Mouse (Mus musculus) adrenal gland, postnatal 25 days (tissue): ENCODE results near the gene Olfr1502. TPM values are rescaled to one million over a fixed set of nuclear protein-coding genes. Genes with fewer than 3 reads are reported as not detected.
"Not testable (repeated sequence)": the region's sequence is repeated elsewhere in the genome, so short reads cannot be mapped to it uniquely, and the experiment has no call there.

Experiments
- DNase-seq: peaks from one replicate; pipeline ENCODE4 v3.0.0; 2021; ENCODE audit warnings: mixed read lengths
- long read RNA-seq: library from polyadenylated mRNA; stranded (forward); transcript quantifications from one replicate; pipeline ENCODE4 v2.0.0, GENCODE M21; 2021
- total RNA-seq: library from RNA; stranded (reverse); gene quantifications from 2 replicates; pipeline ENCODE4 v1.2.3, GENCODE M21; 2021

The Olfr1502 gene
- total RNA-seq = not detected in 2 replicates
- long read RNA-seq = 0 reads

DNA sequence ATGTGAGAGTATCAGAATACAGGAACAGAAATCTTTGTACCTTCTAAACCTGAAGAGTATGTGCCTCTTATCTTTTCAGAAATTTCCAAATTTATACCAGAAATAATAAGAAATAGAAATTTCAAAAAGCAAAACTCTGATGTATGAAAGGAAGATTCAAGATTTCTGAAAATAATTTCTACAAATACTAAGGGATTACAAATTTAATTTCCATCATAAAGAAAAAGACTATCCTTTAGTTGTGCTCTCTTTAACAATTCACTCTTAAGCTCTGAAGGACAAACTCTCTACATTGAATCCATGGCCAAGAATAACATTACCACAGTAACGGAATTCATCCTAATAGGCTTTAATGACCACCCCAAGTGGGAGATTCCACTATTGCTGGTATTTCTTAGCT lies at the start of gene Olfr1502:
TSS of gene Olfr1502 (plus strand) at position 301 of the 400 bp plus-strand sequence.
- DNase-seq = no peak

- DNase-seq = no peak
Measured at GRCm38 (mm10) chr19:13812823-13813222, 48.8 kb upstream of the Olfr1502 start.

DNA sequence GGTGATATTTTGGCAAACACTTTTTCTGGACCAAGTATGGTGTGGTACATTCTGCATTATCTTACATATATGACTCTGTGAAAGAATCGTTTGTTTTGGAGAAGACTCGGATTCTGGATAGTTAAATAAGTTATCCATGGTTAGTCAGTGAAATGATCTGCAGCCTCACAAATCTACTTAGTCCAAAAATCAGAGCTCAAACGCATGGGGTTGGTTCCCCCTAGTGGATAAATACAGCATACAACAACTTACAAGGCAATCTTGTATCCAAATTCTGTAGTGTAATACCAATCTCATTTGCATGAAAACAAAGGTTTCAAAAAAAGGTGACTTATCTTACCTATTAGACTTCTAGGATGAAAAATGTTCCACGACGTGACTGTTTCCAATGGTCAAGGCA lies 42.8 kb upstream of the Olfr1502 start:
- no peak for DNase-seq

- DNase-seq = no peak
Measured at GRCm38 (mm10) chr19:13819347-13819746, 42.2 kb upstream of the Olfr1502 start, which contains the start of gene Olfr1499. Gene Olfr1499, minus strand, starts transcription at chr19:13819447.

- DNase-seq = no peak
Measured at GRCm38 (mm10) chr19:13820847-13821246, 40.7 kb upstream of the Olfr1502 start.

GRCm38 (mm10) chr19:13828447-13828846 lies 33.1 kb upstream of the Olfr1502 start:
- DNase-seq = no peak

GRCm38 (mm10) chr19:13830388-13830787 lies 31.2 kb upstream of the Olfr1502 start, which contains the start of gene Olfr1500:
Gene Olfr1500, minus strand, starts transcription at chr19:13830488.
- DNase-seq = no peak

GRCm38 (mm10) chr19:13850592-13850991 lies 11.0 kb upstream of the Olfr1502 start, which contains the start of gene Olfr1501:
Gene Olfr1501, minus strand, starts transcription at chr19:13850692.
- not testable (repeated sequence) for DNase-seq

DNA sequence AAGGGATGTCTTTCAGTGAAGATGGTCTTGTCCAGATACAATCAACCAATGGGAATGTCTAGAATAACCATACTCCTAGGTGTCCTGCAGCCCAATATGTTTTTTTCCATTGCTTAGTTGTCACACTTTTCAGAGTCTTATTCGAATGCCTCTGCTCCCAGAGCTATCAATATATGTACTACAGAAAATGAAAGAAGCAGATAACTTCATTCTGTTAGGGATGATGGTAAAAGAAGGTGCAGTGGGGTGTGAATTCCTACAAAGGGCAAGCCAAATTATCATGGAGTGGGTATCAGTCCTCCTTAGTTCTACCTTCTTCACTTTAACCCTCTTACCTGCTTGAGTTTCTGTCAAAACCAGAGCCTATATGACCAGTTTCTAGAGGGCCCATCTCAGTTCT lies 36.2 kb downstream of the Olfr1502 start, which contains the start of gene Olfr1504:
TSS of gene Olfr1504 (minus strand) at position 101 of the 400 bp plus-strand sequence.
- DNase-seq = no peak

Other genes starting within 250 kb of the Olfr1502 start
- gene Olfr1487, start 244.4 kb upstream of the Olfr1502 start, total RNA-seq = not detected in 2 replicates
- not detected in 2 replicates for gene Olfr1489, start 230.2 kb upstream of the Olfr1502 start, total RNA-seq
- gene Olfr1490, start 210.7 kb upstream of the Olfr1502 start, total RNA-seq = not detected in 2 replicates
- not detected in 2 replicates for gene Olfr1491, start 164.5 kb upstream of the Olfr1502 start, total RNA-seq
- not detected in 2 replicates for gene Olfr1493-ps1, start 138.5 kb upstream of the Olfr1502 start, total RNA-seq
- gene Olfr1494, start 122.1 kb upstream of the Olfr1502 start, total RNA-seq = not detected in 2 replicates
- not detected in 2 replicates for gene Olfr1495, start 97.2 kb upstream of the Olfr1502 start, total RNA-seq
- gene Olfr1496, start 83.9 kb upstream of the Olfr1502 start, total RNA-seq = not detected in 2 replicates
- gene Olfr1497, start 63.6 kb upstream of the Olfr1502 start, total RNA-seq = not detected in 2 replicates
- gene Olfr1499, start 42.3 kb upstream of the Olfr1502 start, total RNA-seq = not detected in 2 replicates
- gene Olfr1500, start 31.3 kb upstream of the Olfr1502 start, total RNA-seq = not detected in 2 replicates
- gene Olfr1501, start 11.1 kb upstream of the Olfr1502 start, total RNA-seq = not detected in 2 replicates
- not detected in 2 replicates for gene Olfr1504, start 36.1 kb downstream of the Olfr1502 start, total RNA-seq
- gene Olfr1505, start 51.7 kb downstream of the Olfr1502 start, total RNA-seq = not detected in 2 replicates